Mouse (Mus musculus) layer of hippocampus, postnatal 36 days (tissue): ENCODE data around the gene A630076J17Rik. TPM values are rescaled to one million over a fixed set of nuclear protein-coding genes. Genes with fewer than 3 reads are reported as not detected.

ENCODE experiments used
- DNase-seq, 2 experiments: peaks; one replicate each; pipeline ENCODE4 v3.0.0; 2022
- total RNA-seq, 2 experiments: library from RNA; stranded (reverse); gene quantifications; 2 replicates each; pipeline ENCODE4 v1.2.3; 2021

The A630076J17Rik gene
- total RNA-seq, result not detected

GRCm38 (mm10) chr3:107230527-107230926 lies at the start of gene A630076J17Rik:
Gene A630076J17Rik (plus strand): TSS chr3:107230614.
- DNase-seq, result no peak

- DNase-seq, result no peak
Measured at GRCm38 (mm10) chr3:107180860-107181259, 49.6 kb upstream of the A630076J17Rik start.

GRCm38 (mm10) chr3:107182756-107183155 lies 47.7 kb upstream of the A630076J17Rik start, which contains the start of gene Kcna10:
Gene Kcna10 (plus strand): TSS chr3:107183056.
- no peak for DNase-seq

GRCm38 (mm10) chr3:107183178-107183577 lies 47.2 kb upstream of the A630076J17Rik start:
- DNase-seq, result no peak

GRCm38 (mm10) chr3:107185597-107185996 lies 44.8 kb upstream of the A630076J17Rik start:
- DNase-seq, result no peak

- no peak for DNase-seq
Measured at GRCm38 (mm10) chr3:107187022-107187421, 43.4 kb upstream of the A630076J17Rik start.

- DNase-seq, result peak; percentile 55 to 59
Measured at GRCm38 (mm10) chr3:107188226-107188899, 42.1 kb upstream of the A630076J17Rik start.

GRCm38 (mm10) chr3:107201310-107202180 lies 28.9 kb upstream of the A630076J17Rik start:
- DNase-seq, result no peak

GRCm38 (mm10) chr3:107204413-107204812 lies 26.0 kb upstream of the A630076J17Rik start:
- no peak for DNase-seq

- no peak for DNase-seq
Measured at GRCm38 (mm10) chr3:107205170-107205569, 25.2 kb upstream of the A630076J17Rik start.

- DNase-seq, result peak; percentile 56 to 66
Measured at GRCm38 (mm10) chr3:107205994-107206393, 24.4 kb upstream of the A630076J17Rik start.

- DNase-seq, result no peak
Measured at GRCm38 (mm10) chr3:107206490-107207150, 23.8 kb upstream of the A630076J17Rik start.

- no peak for DNase-seq
Measured at GRCm38 (mm10) chr3:107207625-107208253, 22.7 kb upstream of the A630076J17Rik start.

- no peak for DNase-seq
Measured at GRCm38 (mm10) chr3:107214606-107215005, 15.8 kb upstream of the A630076J17Rik start.

GRCm38 (mm10) chr3:107216400-107217100 lies 13.9 kb upstream of the A630076J17Rik start:
- no peak for DNase-seq

GRCm38 (mm10) chr3:107217101-107217480 lies 13.3 kb upstream of the A630076J17Rik start:
- no peak for DNase-seq

- no peak for DNase-seq
Measured at GRCm38 (mm10) chr3:107218572-107218971, 11.8 kb upstream of the A630076J17Rik start.

GRCm38 (mm10) chr3:107221608-107222007 lies 8.8 kb upstream of the A630076J17Rik start, which contains the start of gene Cym:
Gene Cym (minus strand): TSS chr3:107221732.
- DNase-seq, result no peak

GRCm38 (mm10) chr3:107223230-107223629 lies 7.2 kb upstream of the A630076J17Rik start:
- DNase-seq, result no peak

- DNase-seq, result no peak
Measured at GRCm38 (mm10) chr3:107225820-107226219, 4.6 kb upstream of the A630076J17Rik start.

- no peak for DNase-seq
Measured at GRCm38 (mm10) chr3:107229221-107229620, 1.2 kb upstream of the A630076J17Rik start.

- DNase-seq, result no peak
Measured at GRCm38 (mm10) chr3:107229822-107230221, 592 bp upstream of the A630076J17Rik start.
